Mouse (Mus musculus): ENCODE data around the gene Ndufv2. TPM values are rescaled to one million over a fixed set of nuclear protein-coding genes. Genes with fewer than 3 reads are reported as not detected.

Gene Ndufv2
- polyA plus RNA-seq (2014; fragmentation: Nextera tagmentation; extraction: Ambion mirVana): 428 and 454 TPM in 2 replicates

DNA sequence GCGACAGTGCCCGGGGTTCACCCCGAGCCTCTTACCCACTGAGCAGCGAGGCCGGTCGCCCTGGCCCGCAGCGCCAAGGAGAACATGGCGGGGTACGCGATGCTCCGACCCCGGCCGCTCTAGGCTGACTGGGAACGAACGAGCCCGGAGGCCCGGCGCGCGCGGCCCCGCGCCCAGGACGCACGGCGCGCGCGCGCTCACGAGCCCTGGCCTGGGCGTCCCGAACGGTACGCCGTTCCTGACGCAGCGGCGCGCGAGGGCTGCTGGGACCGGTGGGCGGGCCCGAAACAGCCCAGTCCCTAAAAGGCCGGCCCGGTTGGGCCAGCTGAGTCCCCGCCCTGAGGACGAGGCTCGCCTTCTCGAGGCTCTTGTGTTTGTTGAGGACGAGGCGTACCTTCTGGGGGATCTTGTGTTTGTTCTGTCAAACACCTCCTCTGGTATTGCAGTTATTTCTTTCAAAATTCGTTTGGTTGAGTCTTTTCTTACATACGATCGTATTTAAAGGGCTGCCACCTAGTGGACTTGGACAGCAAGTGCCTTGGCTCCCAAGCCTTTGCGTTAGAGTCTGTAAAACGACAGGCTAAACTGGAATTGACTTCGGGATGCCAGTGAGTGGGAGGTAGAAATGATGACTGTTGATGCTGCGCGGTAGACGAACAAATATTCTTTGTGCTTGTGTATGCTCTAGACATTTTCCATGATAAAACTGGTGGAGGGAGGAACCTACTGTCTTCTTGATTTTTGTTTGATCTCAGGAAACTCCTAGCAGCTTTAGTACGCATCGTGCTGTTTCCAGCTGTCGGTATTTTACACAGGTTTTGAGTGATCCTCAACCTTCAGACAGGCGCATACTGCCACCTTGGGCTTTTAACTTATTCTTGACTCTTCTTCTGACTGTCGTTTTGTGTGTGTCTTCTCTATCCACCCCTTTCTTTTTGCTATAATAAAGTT is at the start of gene Ndufv2:
Gene Ndufv2, minus strand, starts transcription at position 180 of the 951 bp plus-strand sequence.
- H3K27me3 ChIP-seq (ENCODE audit: control insufficient read depth, insufficient read depth, low read length): no peaks in the 10 kb centered on the region
- H3K4me3 ChIP-seq (ENCODE audit: low read depth, low read length): peak within 1 kb of the TSS; percentile 69
- H3K36me3 ChIP-seq (ENCODE audit: control insufficient read depth, insufficient read depth, low read length): no peaks in the 10 kb centered on the region
- 1% methylated on average over 67 of the region's 67 CpGs for WGBS
- H3K9me3 ChIP-seq (ENCODE audit: control insufficient read depth, low read length): no peaks in the 10 kb centered on the region
- H3K27ac ChIP-seq (ENCODE audit: low read depth, low read length): peak within 1 kb of the TSS; percentile 91
- H3K4me1 ChIP-seq (ENCODE audit: control insufficient read depth, insufficient read depth, low read length): peaks cover 14% of the 10 kb centered on the region
- H3K4me2 ChIP-seq (ENCODE audit: low read depth, low read length): peak within 1 kb of the TSS; percentile 97
- ATAC-seq (ENCODE audit: low read depth): peak; percentile 99
- H3K9ac ChIP-seq (replicated peaks; ENCODE audit: low read depth, low read length): peak within 1 kb of the TSS; percentile 80

DNA sequence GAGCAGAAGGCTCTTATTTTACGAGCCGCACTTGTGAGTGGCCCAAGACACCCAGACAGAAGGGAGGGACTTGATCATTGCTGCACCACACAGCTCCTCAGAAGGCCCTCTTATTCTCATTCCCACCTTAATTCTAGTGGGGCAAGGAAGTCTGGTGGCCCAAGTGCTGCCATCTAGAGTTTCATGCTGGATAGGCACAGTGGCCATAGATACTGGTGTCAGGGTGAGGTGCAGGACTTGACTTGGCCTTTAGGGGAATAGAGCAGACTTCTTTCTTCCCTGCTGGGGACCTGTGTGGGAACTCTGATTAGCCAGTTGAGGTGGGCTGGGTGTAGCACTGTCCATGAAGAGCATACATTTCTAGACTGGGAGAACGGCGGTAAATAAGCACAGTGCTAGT is 29.9 kb upstream of the Ndufv2 start:
- no peaks in the 10 kb centered on the region for H3K4me1 ChIP-seq (ENCODE audit: control insufficient read depth, insufficient read depth, low read length)
- no peak overlapping the region for H3K27ac ChIP-seq (ENCODE audit: low read depth, low read length)
- no peak overlapping the region for H3K9ac ChIP-seq (replicated peaks; ENCODE audit: low read depth, low read length)
- H3K9me3 ChIP-seq (ENCODE audit: control insufficient read depth, low read length): no peaks in the 10 kb centered on the region
- no peaks in the 10 kb centered on the region for H3K27me3 ChIP-seq (ENCODE audit: control insufficient read depth, insufficient read depth, low read length)
- no peaks in the 10 kb centered on the region for H3K36me3 ChIP-seq (ENCODE audit: control insufficient read depth, insufficient read depth, low read length)
- ATAC-seq (ENCODE audit: low read depth): no peak
- no peak overlapping the region for H3K4me2 ChIP-seq (ENCODE audit: low read depth, low read length)
- H3K4me3 ChIP-seq (ENCODE audit: low read depth, low read length): no peak overlapping the region
- WGBS: 96% methylated on average over 4 of the region's 4 CpGs

DNA sequence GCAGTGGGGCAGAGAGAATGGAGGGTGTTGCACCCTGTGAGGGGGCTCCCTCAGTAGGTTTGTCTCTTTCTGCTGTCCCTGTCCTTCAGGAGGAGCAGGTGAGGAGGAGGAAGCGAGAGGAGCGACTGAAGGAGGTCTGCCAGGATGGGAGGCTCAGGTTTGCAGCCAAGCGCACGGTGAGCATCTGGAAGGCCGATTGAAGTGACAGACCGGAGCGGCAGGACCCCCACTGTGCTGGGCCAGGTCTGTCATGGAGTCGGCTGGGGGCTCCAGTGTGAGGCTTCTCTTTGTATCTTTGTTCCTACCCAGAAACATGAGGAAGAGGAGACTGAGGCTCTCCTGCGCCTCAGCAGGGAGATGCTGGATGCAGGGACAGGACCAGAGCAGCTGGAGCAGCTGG is 29.0 kb upstream of the Ndufv2 start:
- Histone ChIP-seq H3K9me3 (ENCODE audit: control insufficient read depth, low read length) (no peaks in the 10 kb centered on the region), H3K9ac (replicated peaks; ENCODE audit: low read depth, low read length) (no peak overlapping the region), H3K36me3 (ENCODE audit: control insufficient read depth, insufficient read depth, low read length) (no peaks in the 10 kb centered on the region), H3K4me1 (ENCODE audit: control insufficient read depth, insufficient read depth, low read length) (no peaks in the 10 kb centered on the region), H3K27ac (ENCODE audit: low read depth, low read length) (no peak overlapping the region), H3K4me2 (ENCODE audit: low read depth, low read length) (no peak overlapping the region), H3K27me3 (ENCODE audit: control insufficient read depth, insufficient read depth, low read length) (no peaks in the 10 kb centered on the region), H3K4me3 (ENCODE audit: low read depth, low read length) (no peak overlapping the region)
- 91% methylated on average over 9 of the region's 9 CpGs for whole genome bisulfite sequencing
- no peak for ATAC-seq (ENCODE audit: low read depth)

DNA sequence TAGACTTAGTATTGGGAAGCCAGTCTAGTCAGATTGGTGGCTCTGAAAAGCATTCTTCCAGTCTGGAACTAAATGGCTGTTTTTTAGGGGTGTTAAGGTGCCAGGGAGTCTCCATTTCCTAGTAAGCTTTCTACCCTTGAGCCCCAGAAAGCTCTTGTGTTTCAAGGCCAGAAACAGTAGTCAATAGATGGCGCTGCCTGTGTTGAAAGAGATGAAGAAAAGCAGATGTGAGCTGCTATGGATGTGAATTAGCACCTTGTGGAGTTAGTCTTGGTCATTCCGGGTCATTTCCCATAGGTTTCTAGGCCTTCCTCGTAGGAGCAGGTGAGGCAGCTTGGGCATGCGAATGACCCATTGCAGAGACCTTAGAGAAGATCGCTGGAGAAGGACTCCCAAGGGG is 23.9 kb upstream of the Ndufv2 start:
- ATAC-seq (ENCODE audit: low read depth): no peak
- H3K4me1 ChIP-seq (ENCODE audit: control insufficient read depth, insufficient read depth, low read length): peaks cover 6% of the 10 kb centered on the region; the same call in 1 of the 2 replicates
- H3K9me3 ChIP-seq (ENCODE audit: control insufficient read depth, low read length): no peaks in the 10 kb centered on the region
- no peak overlapping the region for H3K4me3 ChIP-seq (ENCODE audit: low read depth, low read length)
- H3K9ac ChIP-seq (replicated peaks; ENCODE audit: low read depth, low read length): no peak overlapping the region
- no peaks in the 10 kb centered on the region for H3K36me3 ChIP-seq (ENCODE audit: control insufficient read depth, insufficient read depth, low read length)
- no peak overlapping the region for H3K4me2 ChIP-seq (ENCODE audit: low read depth, low read length)
- no peaks in the 10 kb centered on the region for H3K27me3 ChIP-seq (ENCODE audit: control insufficient read depth, insufficient read depth, low read length)
- H3K27ac ChIP-seq (ENCODE audit: low read depth, low read length): no peak overlapping the region
- 79% methylated on average over 5 of the region's 5 CpGs for WGBS

DNA sequence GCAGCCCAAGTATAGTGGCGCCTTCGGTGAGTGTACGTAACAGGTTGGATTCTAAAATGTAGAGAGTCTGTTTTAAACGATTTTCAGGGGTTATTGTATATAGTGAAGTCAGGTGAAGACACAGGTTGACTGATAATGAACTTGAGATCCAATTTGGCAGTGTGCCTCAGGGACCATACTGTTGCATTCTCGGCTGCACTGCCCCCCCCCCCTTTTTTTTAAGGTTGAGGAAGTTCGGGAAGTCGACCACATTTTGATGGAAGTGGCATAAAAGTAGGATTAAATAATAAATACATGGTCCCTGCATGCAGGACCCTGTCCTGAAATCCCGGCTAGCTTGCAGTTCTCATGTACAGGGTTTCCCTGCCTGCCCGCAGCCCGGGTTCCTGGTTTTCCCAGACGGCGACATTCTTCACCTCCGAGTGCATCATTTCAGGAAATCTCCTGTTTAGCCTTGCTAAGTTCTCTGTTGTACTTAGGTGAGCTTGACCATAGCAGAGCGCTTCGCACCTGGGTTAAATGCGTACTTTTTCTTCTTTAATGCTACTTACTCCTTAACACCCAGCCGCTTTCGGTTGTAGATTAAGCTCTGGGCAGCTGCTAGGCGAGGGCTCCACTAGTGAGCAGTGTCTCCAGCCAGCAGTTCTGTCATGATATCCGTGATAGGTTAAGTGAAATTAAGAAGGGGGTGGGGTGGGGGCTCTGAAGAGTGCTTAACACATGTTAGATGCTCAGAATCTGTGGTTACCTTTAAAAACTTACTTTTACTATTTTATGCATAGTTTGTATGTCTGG is 22.7 kb upstream of the Ndufv2 start:
- Histone ChIP-seq H3K4me3 (ENCODE audit: low read depth, low read length) (peak overlapping the region; percentile 54), H3K27me3 (ENCODE audit: control insufficient read depth, insufficient read depth, low read length) (no peaks in the 10 kb centered on the region), H3K9me3 (ENCODE audit: control insufficient read depth, low read length) (no peaks in the 10 kb centered on the region), H3K4me1 (ENCODE audit: control insufficient read depth, insufficient read depth, low read length) (peaks cover 6% of the 10 kb centered on the region; the same call in 1 of the 2 replicates), H3K36me3 (ENCODE audit: control insufficient read depth, insufficient read depth, low read length) (peaks cover 8% of the 10 kb centered on the region; the same call in 1 of the 2 replicates), H3K4me2 (ENCODE audit: low read depth, low read length) (peak overlapping the region; percentile 48), H3K27ac (ENCODE audit: low read depth, low read length) (no peak overlapping the region), H3K9ac (replicated peaks; ENCODE audit: low read depth, low read length) (peak overlapping the region; percentile 49)
- peak; percentile 26 for ATAC-seq (ENCODE audit: low read depth)
- 2% methylated on average over 20 of the region's 20 CpGs for WGBS

DNA sequence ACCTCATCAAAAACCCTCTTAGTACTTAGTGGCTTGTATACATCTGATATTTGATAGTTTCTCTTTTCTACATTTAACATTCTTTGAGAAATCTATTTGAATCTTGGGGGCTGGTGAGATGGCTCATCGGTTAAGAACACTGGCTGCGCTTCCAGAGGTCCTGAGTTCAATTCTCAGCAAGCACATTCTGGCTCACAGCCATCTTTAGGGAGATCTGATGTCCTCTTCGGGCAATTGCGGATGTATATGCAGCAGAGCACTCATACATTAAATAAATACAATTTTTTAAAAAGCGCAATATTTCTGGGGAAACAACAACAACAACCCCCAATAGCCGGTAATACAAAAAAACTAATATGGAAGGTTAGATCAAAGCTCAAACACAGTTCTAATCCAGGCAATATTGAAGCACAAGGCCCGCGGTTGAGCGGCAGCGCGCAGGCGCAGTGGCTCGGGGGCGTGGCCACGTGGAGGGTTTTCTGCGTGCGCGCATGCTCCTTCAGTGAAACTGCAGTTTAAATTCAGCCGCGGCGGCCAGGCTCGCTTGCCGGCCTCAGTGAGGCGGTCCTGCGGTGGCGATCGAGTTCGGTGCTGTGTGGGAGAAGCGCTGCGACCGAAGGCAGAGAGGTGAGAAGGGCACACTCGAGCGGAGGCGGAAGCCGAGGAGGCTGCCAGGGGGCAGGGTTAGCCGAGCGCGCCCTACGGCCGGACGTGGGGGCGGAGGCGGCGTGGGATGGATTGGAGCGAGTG is 21.9 kb upstream of the Ndufv2 start, which contains the start of gene Ddx11:
Gene Ddx11, plus strand, starts transcription at position 455 of the 750 bp plus-strand sequence.
- Histone ChIP-seq H3K9ac (replicated peaks; ENCODE audit: low read depth, low read length) (peak within 1 kb of the TSS; percentile 49), H3K4me3 (ENCODE audit: low read depth, low read length) (peak within 1 kb of the TSS; percentile 54), H3K27me3 (ENCODE audit: control insufficient read depth, insufficient read depth, low read length) (no peaks in the 10 kb centered on the region), H3K27ac (ENCODE audit: low read depth, low read length) (no peak within 1 kb of the TSS), H3K4me1 (ENCODE audit: control insufficient read depth, insufficient read depth, low read length) (peaks cover 6% of the 10 kb centered on the region; the same call in 1 of the 2 replicates), H3K9me3 (ENCODE audit: control insufficient read depth, low read length) (no peaks in the 10 kb centered on the region), H3K36me3 (ENCODE audit: control insufficient read depth, insufficient read depth, low read length) (peaks cover 15% of the 10 kb centered on the region; the same call in 1 of the 2 replicates), H3K4me2 (ENCODE audit: low read depth, low read length) (peak within 1 kb of the TSS; percentile 48)
- ATAC-seq (ENCODE audit: low read depth): peak; percentile 87
- WGBS: 5% methylated on average over 45 of the region's 45 CpGs

GRCm38 (mm10) chr17:66120701-66121100 is 19.3 kb upstream of the Ndufv2 start:
- H3K27ac ChIP-seq (ENCODE audit: low read depth, low read length): no peak overlapping the region
- WGBS: 71% methylated on average over 1 of the region's 1 CpGs
- no peak overlapping the region for H3K4me2 ChIP-seq (ENCODE audit: low read depth, low read length)
- no peaks in the 10 kb centered on the region for H3K9me3 ChIP-seq (ENCODE audit: control insufficient read depth, low read length)
- H3K36me3 ChIP-seq (ENCODE audit: control insufficient read depth, insufficient read depth, low read length): peaks cover 38% of the 10 kb centered on the region
- peaks cover 6% of the 10 kb centered on the region; the same call in 1 of the 2 replicates for H3K4me1 ChIP-seq (ENCODE audit: control insufficient read depth, insufficient read depth, low read length)
- H3K9ac ChIP-seq (replicated peaks; ENCODE audit: low read depth, low read length): no peak overlapping the region
- H3K4me3 ChIP-seq (ENCODE audit: low read depth, low read length): no peak overlapping the region
- no peaks in the 10 kb centered on the region for H3K27me3 ChIP-seq (ENCODE audit: control insufficient read depth, insufficient read depth, low read length)
- no peak for ATAC-seq (ENCODE audit: low read depth)

- Histone ChIP-seq H3K36me3 (ENCODE audit: control insufficient read depth, insufficient read depth, low read length) (peaks cover 51% of the 10 kb centered on the region), H3K9ac (replicated peaks; ENCODE audit: low read depth, low read length) (no peak overlapping the region), H3K4me2 (ENCODE audit: low read depth, low read length) (no peak overlapping the region), H3K9me3 (ENCODE audit: control insufficient read depth, low read length) (no peaks in the 10 kb centered on the region), H3K27ac (ENCODE audit: low read depth, low read length) (no peak overlapping the region), H3K27me3 (ENCODE audit: control insufficient read depth, insufficient read depth, low read length) (no peaks in the 10 kb centered on the region), H3K4me3 (ENCODE audit: low read depth, low read length) (no peak overlapping the region), H3K4me1 (ENCODE audit: control insufficient read depth, insufficient read depth, low read length) (peaks cover 3% of the 10 kb centered on the region; the same call in 1 of the 2 replicates)
- WGBS: 86% methylated on average over 8 of the region's 8 CpGs
- ATAC-seq (ENCODE audit: low read depth): no peak
Observed at GRCm38 (mm10) chr17:66118991-66119390, 17.6 kb upstream of the Ndufv2 start.
